Mouse (Mus musculus) induced T-regulatory cell, adult 2 months (primary cell): ENCODE measurements around the gene Boll.
A peak's percentile ranks its signal among the peaks of the same experiment; 100 is the strongest.

ENCODE experiments used
- DNase-seq: peaks from one replicate; pipeline ENCODE4 v3.0.0-alpha.2; 2012; ENCODE audit warnings: low read depth

Gene Boll

DNA sequence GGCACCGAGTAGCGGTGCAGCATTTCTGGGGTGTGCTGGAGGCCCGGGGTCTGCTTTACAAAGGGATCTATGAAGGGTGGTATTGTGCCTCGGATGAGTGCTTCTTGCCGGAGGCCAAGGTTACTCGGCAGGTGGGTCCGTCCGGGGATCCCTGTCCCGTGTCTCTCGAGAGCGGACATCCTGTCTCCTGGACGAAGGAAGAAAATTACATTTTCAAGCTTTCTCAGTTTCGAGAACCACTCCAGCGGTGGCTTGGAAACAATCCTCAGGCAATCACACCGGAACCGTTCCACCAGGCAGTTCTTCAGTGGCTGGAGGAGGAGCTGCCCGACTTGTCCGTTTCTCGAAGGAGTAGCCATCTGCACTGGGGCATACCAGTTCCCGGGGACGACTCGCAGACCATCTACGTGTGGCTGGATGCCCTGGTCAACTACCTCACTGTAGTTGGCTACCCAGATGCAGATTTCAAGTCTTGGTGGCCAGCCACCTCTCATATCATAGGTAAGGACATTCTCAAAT is 125.6 kb downstream of the Boll start:
- DNase-seq = peak; percentile 59

DNA sequence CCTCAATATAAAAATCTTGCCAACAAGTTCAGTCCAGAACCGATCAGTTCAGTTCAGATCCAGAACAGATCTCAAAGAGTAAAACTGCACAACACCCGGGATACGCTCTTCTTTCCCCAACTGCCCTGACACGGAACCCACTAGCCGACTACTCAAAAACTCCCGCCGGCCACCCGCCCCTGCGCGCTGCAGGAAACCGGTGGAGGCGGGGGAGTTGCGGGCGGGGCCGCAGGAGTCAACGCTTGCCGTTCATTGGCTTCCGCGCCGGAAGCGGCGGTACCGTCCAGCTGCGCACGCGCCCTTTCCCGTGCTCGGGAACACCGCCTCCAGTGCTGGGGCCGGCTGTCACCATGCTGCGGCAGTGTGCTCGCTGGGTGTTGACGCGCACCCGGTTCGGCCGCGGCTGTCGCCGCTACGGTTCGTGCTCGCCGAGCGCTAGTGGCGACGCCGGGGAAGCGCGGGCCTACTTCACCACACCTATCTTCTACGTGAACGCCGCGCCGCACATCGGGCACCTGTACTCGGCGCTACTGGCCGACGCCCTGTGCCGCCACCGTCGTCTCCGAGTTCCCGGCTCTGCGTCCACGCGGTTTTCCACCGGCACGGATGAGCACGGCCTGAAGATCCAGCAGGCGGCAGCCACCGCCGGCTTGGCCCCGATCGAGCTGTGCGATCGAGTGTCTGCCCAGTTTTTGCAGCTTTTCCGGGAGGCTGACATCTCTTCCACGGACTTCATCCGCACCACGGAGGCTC is 126.2 kb downstream of the Boll start, which contains the start of gene Mars2:
Mars2 (plus strand) TSS at position 288 of the 753 bp plus-strand sequence.
- DNase-seq = peak; percentile 97

DNA sequence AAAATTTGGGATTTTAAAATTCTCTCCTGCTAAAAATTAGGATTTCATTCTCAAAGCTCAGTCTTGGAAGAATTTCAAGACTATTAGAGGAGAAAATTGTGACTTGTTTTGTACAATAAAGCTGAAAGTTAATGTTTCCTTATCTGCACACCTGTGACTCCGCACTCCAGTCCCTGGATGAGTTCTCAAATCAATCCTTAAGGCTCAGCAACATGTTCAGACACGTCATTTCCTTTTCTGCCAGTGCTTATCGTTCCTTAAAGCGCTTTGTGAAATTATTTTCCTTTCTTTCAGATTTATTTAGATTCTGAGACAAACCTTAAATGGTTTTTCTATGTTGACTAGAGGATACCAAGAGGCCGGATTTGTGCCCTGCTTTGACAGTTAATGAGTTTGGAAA is 126.8 kb downstream of the Boll start:
- DNase-seq = no peak

DNA sequence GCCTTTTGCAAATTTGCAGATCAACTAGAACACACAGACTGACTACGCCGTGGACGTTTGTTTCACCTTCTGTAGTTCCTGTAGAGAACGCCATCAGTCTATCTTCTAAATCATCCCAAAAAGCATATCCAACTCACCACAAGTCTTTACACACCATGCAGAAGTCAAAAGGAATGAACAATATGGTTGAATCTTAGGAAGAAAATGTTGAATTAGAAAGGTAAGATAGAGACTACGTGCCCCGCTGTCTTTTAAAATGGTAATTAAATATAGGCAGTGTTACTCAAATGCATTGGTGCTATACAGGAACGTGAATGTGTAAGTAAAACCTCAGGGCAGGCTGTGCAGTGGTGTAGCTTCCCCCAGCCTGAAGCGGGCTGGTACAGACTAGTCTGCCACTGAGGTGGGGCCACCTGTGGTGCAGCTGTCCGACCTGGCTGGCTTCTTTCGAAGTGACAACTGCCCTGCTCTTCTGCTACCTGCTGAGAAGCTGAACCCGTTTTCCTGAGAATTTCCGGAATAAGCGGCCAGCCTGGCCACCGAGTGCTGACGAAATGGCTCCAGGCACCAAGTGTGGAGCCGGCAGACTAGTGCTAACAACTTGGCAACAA is 128.3 kb downstream of the Boll start:
- DNase-seq = no peak

DNA sequence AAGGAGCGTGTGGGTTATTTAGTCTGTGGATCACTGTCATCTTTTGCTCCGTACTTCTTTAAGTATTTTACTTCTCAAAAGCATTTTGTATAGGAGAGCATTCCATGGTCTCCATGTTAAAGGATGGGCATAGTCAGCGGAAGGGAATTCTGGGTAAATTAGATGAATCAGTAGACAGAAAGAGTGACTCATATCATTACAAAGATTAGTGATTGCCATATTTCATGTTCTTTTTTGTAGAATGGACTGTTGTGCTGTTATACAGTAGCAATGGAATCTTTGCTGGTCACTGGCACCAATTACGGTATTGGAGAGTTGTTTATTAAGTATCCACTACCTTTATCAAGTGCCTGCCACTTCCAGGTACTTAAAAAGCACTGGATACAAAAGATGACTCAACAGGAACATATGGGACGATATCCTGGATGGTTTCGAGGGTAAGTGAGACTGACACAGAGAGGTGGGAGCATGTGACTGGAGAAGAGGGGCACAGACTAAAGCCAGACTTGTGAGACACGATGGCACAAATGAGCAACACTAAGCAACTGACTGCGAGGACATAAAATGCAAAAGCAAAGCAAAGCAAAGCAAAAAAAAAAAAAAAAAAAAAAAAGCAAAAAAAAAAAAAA is 134.9 kb downstream of the Boll start:
- DNase-seq = no peak

DNA sequence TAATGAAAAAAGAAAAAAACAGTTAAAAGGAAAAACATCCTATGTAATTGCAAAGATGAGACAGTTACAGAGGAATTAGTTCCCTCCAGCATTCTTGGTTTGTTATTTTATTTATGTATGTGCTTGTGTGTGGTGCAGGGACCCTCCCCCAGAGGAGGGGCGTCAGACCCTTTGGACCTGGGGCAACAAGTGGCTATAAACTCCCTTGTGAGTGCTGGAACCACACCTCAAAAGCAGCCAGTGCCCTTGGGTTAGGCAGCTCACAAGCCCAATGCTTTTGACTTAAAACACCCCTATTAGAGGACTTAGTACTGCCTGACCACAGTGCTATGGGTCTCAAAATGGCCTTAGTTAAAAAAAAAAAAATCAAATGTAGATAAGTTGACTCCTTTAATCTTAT is 135.9 kb downstream of the Boll start:
- no peak for DNase-seq

DNA sequence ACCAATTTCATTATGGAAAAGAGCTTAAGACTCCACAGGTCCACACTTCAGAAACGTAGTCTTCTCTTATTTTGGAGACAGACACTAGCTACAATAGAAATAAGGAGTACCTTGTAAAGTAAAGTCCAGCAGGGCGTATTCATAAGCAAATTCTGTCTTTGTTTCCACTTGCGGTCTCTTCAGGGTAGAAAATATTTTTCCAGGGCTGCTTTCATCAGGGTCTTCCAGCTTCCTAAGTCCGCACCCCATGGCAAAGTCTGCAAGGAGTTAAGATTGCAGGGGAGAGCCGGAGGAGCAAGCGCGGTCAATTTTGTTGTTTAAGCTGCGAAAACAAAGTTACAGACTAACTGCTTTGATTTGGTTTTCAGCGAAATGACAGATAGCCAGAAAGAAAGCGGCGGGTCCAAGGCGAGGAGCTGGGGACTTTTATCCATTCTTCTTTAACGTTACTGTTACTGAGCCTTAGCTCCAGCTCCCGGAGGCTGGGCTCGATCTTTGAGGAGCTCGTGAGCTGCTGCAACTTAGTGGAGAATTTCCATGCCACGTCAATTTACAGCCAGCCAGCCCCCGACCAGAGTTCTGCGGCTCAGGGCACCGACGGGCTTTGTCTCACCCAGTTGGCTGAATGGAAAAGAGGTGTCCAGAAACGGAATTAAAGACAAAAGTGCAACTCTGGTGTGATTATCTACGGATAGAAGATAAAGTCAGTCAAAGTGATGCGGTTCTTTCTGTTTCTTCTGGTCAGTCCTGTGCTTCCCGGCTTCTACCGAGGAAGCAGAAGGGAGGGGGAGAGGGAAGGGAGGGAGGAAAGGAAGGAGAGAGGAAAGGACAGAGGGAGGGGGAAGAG is 137.0 kb downstream of the Boll start, which contains the start of gene Rftn2:
Rftn2 (minus strand) TSS at position 772 of the 847 bp plus-strand sequence.
- DNase-seq = peak; percentile 23

DNA sequence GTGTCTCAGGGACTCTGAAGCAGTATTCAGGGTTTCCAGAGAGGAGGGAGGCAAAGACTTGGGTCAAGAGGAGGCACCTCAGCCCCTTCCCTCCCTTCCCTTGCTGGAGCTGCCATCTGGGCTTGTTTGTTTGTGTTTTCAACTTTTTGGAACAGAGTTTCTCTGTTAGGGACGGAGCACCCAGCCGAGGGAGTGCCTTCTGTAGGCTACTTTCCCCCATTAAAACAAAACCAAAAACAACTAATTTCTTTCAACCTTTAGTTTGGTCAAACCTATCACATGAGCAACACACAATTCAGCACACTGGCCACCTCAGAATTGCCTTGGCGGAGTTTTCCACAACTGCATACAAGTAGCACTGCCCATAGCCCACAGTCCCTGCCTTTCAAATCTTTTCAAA is 137.9 kb downstream of the Boll start:
- DNase-seq = no peak

DNA sequence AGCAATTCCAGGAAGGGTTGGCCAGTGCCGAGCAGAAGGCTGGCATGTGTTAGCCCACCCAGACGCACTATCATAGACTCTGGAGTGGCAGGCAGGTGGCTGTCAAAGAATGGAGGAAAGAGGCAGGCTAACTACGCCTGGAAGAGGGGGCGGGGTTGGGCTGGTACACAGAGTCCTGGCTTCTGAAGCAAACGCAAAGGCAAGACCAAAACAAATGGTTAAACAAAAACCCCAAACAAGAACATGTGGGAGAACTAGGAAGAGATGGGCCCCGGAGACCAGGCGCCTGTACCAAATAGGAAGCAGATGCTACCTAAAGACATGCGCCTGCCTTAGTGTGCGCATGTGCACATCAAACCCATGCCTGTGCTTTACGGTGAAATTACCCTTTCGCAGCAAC is 139.2 kb downstream of the Boll start:
- DNase-seq = no peak

DNA sequence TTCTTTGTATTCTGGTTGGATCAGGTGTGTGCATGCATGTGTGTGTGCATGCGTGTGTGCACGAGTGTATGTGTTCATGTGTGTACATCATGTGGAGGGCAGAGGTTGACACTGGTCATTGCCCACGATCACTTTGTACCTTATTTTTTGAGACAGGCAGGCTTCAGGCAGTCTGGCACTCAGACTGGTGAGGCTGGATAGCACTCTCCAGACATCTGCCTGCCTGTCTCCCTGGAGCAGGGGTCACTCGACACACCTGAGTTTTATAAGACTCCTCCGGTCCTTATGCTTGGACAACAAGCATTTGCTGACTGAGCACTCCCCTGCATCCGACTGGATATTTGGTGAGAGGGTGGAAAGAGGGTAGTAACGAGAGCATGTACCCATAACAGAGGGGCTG is 140.2 kb downstream of the Boll start:
- no peak for DNase-seq

DNA sequence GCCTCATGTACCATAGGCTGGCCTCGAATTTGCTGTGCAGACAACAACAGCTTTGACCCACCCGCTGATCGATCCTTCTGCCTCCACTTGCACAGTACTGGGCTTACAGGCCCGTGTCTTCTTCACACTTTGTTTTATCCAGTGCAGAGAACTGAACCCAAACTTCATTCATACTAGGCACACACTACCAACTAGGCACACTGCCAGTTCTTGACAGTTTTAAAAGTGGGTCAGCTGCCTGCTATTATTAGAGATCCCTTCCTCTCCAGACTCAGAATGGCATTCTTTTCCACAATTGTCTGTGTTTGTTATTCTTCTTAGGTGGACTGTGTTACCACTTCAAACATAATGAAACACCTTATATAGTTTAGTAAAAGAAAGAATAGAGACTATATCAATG is 141.9 kb downstream of the Boll start:
- no peak for DNase-seq

DNA sequence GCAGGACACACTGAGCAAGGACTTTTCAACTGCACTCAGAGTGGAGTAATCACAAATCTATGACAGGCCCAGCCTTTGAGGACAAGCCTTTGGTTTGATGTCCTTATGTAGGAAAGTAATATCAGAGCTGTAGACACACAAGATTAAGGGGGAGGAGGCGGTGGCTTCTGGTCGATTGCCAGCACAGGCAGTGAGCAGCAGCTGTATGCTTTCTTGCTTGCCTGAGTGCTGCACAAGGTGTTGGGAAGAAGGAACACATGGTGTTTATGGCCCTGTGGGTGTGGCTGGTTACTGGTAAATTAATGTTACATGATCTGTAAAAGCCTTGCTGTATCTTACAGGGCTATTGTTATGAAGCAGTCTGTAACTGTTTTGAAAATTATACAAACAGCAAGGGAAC is 146.1 kb downstream of the Boll start:
- DNase-seq = no peak

DNA sequence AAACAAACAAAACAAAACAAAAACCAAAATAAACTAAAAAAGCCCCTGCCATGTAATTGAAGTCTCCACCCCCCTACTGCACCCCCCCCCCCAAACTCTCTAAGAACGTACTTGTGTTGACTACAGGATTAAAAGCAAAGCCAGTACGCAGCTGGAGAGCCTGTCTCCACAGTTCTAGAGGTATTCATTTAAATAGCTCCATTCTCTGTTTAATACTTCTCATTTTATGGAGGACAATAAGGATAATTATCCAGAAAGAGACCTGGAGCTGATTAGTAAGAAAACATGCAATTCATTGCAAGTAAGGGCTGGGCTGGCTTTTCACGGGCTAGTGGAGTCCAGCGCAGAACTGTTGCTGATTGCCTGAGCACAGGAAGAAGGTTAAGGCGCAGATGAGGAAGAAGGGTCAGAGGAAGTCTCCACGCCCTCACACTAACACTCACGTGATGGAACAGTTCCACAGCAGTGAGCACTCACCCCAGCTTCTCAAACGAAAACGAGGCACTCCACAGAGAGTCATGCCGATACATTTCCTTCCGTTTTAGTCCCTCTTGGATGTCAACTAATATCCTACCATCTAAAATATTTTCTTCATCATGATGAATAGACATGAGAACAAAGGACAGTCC is 148.0 kb downstream of the Boll start:
- DNase-seq = peak; percentile 79

DNA sequence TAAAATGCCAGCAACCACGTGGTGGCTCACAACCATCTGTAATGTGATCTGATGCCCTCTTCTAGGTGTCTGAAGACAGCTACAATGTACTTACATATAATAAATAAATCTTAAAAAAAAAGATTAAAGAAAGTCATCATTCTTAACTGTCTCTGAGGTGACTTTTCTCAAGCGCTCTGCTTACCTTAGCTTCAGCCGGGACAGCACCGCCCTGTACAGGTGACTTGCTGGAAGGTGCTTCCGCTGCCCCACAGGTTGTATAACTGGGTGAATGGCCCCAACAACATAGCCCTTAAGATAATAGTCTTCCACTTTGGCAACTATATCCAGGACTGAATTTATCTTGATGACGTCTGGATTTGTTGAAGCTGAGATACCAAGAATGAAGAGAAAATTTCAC is 149.3 kb downstream of the Boll start:
- no peak for DNase-seq

DNA sequence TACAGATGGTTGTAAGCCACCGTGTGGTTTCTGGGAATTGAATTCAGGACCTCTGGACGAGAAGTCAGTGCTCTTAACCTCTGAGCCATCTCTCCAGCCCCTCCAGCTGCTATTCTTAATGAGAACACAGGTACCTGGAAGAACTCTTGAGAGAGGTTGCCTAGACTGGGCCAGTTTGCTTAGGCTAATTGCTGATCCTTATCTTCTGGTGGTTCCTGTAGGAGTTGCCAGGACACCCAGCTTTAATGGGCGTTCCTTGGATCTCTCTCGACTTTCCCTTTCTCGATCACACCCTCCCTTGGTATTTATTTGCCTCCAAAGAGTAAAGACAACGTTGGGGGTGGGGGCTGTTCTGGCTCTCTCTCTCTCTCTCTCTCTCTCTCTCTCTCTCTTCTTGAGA is 149.8 kb downstream of the Boll start:
- no peak for DNase-seq

DNA sequence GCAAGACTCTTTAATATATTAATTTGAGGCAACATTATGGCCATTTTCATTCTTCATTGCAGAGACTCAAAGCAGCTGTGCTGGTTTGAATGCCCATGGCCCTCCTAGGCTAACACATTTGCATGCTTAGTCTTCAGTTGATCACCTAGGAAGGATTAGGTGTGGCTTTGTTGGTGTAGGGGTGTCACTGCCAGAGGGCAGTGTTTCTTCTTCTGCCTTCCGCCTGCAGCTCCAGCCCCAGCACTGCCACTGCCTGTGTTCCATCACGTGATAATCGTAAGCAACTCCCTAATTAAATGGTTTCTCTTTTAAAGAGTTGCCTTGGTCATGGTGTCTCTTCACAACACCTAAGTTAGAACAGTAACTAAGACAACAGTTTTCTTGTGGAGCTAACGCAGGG is 150.5 kb downstream of the Boll start:
- no peak for DNase-seq

DNA sequence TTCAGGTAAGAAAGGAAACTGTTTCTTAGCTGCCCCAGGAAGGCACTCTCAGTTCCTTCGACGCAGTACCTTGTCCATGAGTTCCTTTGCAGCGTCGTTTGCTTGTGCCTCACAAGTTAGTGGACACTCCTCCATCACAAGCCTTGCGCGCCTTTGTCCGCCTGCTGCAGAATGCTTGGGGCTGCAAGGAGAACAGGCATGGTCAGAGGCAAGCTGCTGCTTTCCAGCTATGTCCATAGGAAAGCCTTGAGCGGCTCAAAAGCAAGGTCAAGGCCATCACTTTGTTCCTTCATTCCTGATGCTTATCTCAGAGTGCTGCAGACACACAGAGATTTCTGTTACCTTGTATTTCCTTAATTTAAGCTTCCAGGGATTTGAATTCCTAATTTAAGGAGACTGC is 152.2 kb downstream of the Boll start:
- no peak for DNase-seq

DNA sequence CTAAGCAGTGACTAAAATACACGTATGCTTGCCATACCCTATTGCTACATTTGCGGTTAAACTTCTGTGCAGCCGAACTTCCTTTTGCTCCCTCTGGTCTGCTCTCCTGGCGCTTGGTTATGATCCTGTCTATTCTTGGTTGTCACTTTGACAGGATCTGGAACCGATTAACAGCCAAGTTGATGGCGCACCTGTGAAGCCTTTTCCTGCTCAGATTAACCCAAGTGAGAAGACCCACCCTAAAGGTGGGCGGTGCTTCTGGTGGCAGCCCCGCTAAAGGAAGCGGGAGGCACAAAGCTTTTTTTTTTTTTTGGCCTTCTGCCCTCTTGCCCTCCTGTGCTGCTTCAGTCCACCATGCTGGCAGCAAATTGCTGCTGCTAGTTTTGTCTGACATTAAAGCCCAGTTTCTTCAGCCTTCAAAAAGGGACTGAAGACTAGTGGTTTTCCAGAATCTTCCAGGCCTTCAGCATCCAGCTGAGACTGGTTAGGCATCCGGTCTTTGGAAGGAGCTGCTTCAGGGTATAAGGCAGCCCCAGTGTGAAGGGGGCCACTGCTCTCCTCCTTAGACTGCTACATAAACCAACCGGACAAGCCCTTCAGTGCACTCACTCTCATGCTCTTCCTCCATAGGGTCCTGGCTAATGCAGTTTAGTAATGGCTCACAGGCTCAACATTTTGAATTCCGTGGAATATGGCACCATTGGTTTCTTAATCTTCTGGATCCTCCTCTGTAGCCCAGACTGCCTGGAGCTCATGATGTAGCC is 152.9 kb downstream of the Boll start:
- peak; percentile 74 for DNase-seq

DNA sequence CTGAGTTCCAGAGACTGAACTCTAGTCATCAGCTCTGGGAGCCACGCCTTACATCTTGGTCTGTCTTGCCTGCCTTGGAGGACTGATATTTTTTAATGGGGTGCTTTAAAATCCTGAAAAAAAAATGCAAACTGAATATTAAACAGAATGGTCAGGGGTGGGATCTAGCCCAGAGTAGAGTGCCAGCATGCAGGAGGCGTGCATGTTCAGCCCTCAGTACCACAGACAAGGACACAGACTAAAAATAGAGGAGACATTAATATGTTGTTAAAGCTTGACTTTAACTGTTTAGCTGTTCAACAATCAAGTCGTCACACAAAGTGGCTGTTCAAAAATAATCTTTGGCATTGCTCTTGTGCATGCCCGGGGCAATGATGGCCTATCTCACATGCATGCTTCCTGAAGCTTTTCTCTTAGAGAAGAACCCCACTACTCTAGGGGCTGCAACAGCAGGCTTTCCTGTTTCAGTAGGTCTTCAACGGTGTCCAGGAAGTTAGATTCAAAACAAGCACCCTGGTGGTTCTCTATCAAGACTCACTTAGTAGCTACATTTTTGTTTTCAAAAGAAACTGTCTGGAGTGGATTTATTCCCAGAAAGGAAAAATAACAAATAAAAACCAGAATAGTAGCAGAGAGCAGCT is 154.6 kb downstream of the Boll start:
- peak; percentile 48 for DNase-seq

DNA sequence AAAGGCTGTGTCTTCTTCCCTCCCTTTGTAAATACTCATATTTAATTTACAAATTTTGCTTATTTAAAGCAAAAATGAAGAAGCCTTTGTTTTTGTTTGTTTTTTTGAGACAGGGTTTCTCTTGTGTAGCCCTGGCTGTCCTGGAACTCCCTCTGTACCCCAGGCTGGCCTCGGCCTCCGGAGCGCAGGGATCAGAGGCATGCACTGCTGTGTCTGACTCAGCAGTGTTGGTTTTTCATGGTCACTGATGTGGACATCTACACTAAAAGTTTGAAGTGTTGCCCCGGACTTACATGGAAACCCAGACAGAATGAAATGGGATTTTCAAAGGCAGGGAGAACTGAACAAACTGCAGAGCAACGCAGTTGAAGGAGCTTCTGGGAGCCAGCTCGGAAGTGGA is 155.7 kb downstream of the Boll start:
- no peak for DNase-seq
